Mouse (Mus musculus): ENCODE measurements around the gene Tnfrsf1a.

GRCm38 (mm10) chr6:125340244-125340643 is 8.9 kb upstream of the Tnfrsf1a start:
- TF ChIP-seq CTCF (IDR thresholded peaks at IDR 0.05; ENCODE audit: low read depth), result no peak
- TF ChIP-seq EP300 (IDR thresholded peaks at IDR 0.05; ENCODE audit: low read depth), result no peak

Measured in liver, postnatal 0 days (tissue).